Mouse (Mus musculus) mouse trophoblast stem cell (cell line): ENCODE data around the gene Gm10718.
"Not testable (repeated sequence)": the region's sequence is repeated elsewhere in the genome, so short reads cannot be mapped to it uniquely, and the experiment has no call there.

Source experiments
- in situ Hi-C, 2 experiments: fragments of 300-500 bp; cut with MseI, MboI; formaldehyde crosslinking; loops; 2 replicates in 1 of 2; 3 replicates in 1 of 2; pipeline ENCODE4 v1.15.1; 2025

Gene Gm10718

GRCm38 (mm10) chr9:3023312-3023984, at the start of gene Gm10718:
Gm10718 (plus strand) TSS chr9:3023547.
- in situ Hi-C loops: not testable (repeated sequence)

- in situ Hi-C loops: not testable (repeated sequence)
These were observed 22.8 kb upstream of the Gm10718 start, which contains the start of gene Gm10722 for GRCm38 (mm10) chr9:3000445-3000972. Gm10722 (plus strand) TSS chr9:3000922.

- in situ Hi-C loops: not testable (repeated sequence)
These were observed 22.3 kb upstream of the Gm10718 start for GRCm38 (mm10) chr9:3001006-3001405.

GRCm38 (mm10) chr9:3001948-3002659, 21.2 kb upstream of the Gm10718 start:
- in situ Hi-C loops: not testable (repeated sequence)

GRCm38 (mm10) chr9:3002794-3003396, 20.5 kb upstream of the Gm10718 start, which contains the start of gene Gm11168:
Gm11168 (plus strand) TSS chr9:3003346.
- in situ Hi-C loops: not testable (repeated sequence)

GRCm38 (mm10) chr9:3006179-3006578, 17.2 kb upstream of the Gm10718 start:
- in situ Hi-C loops: not testable (repeated sequence)

- in situ Hi-C loops: not testable (repeated sequence)
These were observed 16.7 kb upstream of the Gm10718 start for GRCm38 (mm10) chr9:3006636-3007035.

GRCm38 (mm10) chr9:3007272-3007671, 16.1 kb upstream of the Gm10718 start:
- in situ Hi-C loops: not testable (repeated sequence)

- in situ Hi-C loops: not testable (repeated sequence)
These were observed 14.0 kb upstream of the Gm10718 start for GRCm38 (mm10) chr9:3009331-3009730.

- in situ Hi-C loops: not testable (repeated sequence)
These were observed 11.2 kb upstream of the Gm10718 start for GRCm38 (mm10) chr9:3012054-3012621.

- in situ Hi-C loops: not testable (repeated sequence)
These were observed 10.5 kb upstream of the Gm10718 start, which contains the start of gene Gm10721 for GRCm38 (mm10) chr9:3012733-3013279. Gm10721 (plus strand) TSS chr9:3013140.

- in situ Hi-C loops: not testable (repeated sequence)
These were observed 8.0 kb upstream of the Gm10718 start, which contains the start of gene Gm10720 for GRCm38 (mm10) chr9:3015354-3015753. Gm10720 (plus strand) TSS chr9:3015654.

GRCm38 (mm10) chr9:3015896-3016295, 7.5 kb upstream of the Gm10718 start:
- in situ Hi-C loops: not testable (repeated sequence)

GRCm38 (mm10) chr9:3017108-3017507, 6.2 kb upstream of the Gm10718 start, which contains the start of gene Gm10719:
Gm10719 (plus strand) TSS chr9:3017408.
- in situ Hi-C loops: not testable (repeated sequence)

GRCm38 (mm10) chr9:3018944-3019343, 4.4 kb upstream of the Gm10718 start:
- in situ Hi-C loops: not testable (repeated sequence)

GRCm38 (mm10) chr9:3019835-3020727, 3.3 kb upstream of the Gm10718 start:
- in situ Hi-C loops: not testable (repeated sequence)

- in situ Hi-C loops: not testable (repeated sequence)
These were observed 885 bp upstream of the Gm10718 start for GRCm38 (mm10) chr9:3022316-3023008.

- in situ Hi-C loops: not testable (repeated sequence)
These were observed 770 bp downstream of the Gm10718 start for GRCm38 (mm10) chr9:3023985-3024648.

- in situ Hi-C loops: not testable (repeated sequence)
These were observed 1.6 kb downstream of the Gm10718 start, which contains the start of gene Gm10717 for GRCm38 (mm10) chr9:3024912-3025467. Gm10717 (plus strand) TSS chr9:3025417.
